Mouse (Mus musculus) intestine, embryonic 15.5 days (tissue): ENCODE results near the gene Mixl1. TPM values are rescaled to one million over a fixed set of nuclear protein-coding genes. Genes with fewer than 3 reads are reported as not detected.

Experiments
- ATAC-seq: fragments of 200-750 bp; cut with Nextera tagmentation; 2 replicates; pipeline ENCODE4 v1.8.0; 2017; ENCODE audit warnings: moderate TSS enrichment, moderate library complexity
- H3K27ac ChIP-seq: fragments of 300-500 bp; sonication (generic); 2 replicates; pipeline ENCODE4 v1.5.1; 2015; ENCODE audit warnings: mild to moderate bottlenecking, inconsistent platforms
- H3K27me3 ChIP-seq: fragments of 300-500 bp; sonication (generic); replicated peaks from 2 replicates; pipeline ENCODE4 v1.6.1; 2015; ENCODE audit warnings: inconsistent platforms
- H3K36me3 ChIP-seq: fragments of 300-500 bp; sonication (generic); 2 replicates; pipeline ENCODE4 v1.6.1; 2015; ENCODE audit warnings: inconsistent platforms
- H3K4me1 ChIP-seq: fragments of 300-500 bp; sonication (generic); replicated peaks from 2 replicates; pipeline ENCODE4 v1.6.1; 2015; ENCODE audit warnings: inconsistent platforms
- H3K4me2 ChIP-seq: fragments of 300-500 bp; sonication (generic); replicated peaks from 2 replicates; pipeline ENCODE4 v1.6.1; 2015; ENCODE audit warnings: mild to moderate bottlenecking, inconsistent platforms
- H3K4me3 ChIP-seq: fragments of 300-500 bp; sonication (generic); replicated peaks from 2 replicates; pipeline ENCODE4 v1.5.1; 2015; ENCODE audit warnings: inconsistent platforms
- H3K9ac ChIP-seq: fragments of 300-500 bp; sonication (generic); 2 replicates; pipeline ENCODE4 v1.6.1; 2015; ENCODE audit warnings: inconsistent platforms
- H3K9me3 ChIP-seq: fragments of 300-500 bp; sonication (generic); 2 replicates; pipeline ENCODE4 v1.6.1; 2016; ENCODE audit warnings: inconsistent platforms
- WGBS: fragments of 180-500 bp; shearing (Covaris S2); methylation state at CpG from one replicate; pipeline ENCODE4 v1.1.7; 2015; 5-methylcytosine and 5-hydroxymethylcytosine counted together
- polyA plus RNA-seq: library from polyadenylated mRNA; unstranded; fragments of >200 nt; fragmentation: Nextera tagmentation; extraction: Ambion mirVana; gene quantifications from 2 replicates; pipeline ENCODE4 v1.2.1, GENCODE M21; 2015

Gene Mixl1
- polyA plus RNA-seq, 1 experiment from 2014 or later: 0.24 TPM

GRCm38 (mm10) chr1:180707368-180707767 lies 10.5 kb upstream of the Mixl1 start:
- H3K27me3 ChIP-seq: no peaks in the 10 kb centered on the region
- no peak overlapping the region for H3K9ac ChIP-seq
- H3K36me3 ChIP-seq: no peaks in the 10 kb centered on the region
- WGBS: 33% methylated on average over 3 of the region's 3 CpGs
- H3K4me1 ChIP-seq: peaks cover 7% of the 10 kb centered on the region
- no peaks in the 10 kb centered on the region for H3K9me3 ChIP-seq
- peak; percentile 48; the same call in 1 of the 2 replicates for ATAC-seq
- H3K27ac ChIP-seq: no peak overlapping the region
- H3K4me3 ChIP-seq: no peak overlapping the region
- H3K4me2 ChIP-seq: no peak overlapping the region

- Histone ChIP-seq H3K9me3 (no peaks in the 10 kb centered on the region), H3K4me2 (0 out of 2 replicates have a peak overlapping the region, but pooled peaks have one; percentile 20), H3K4me3 (no peak overlapping the region), H3K27ac (no peak overlapping the region), H3K36me3 (no peaks in the 10 kb centered on the region), H3K4me1 (peaks cover 7% of the 10 kb centered on the region), H3K9ac (no peak overlapping the region), H3K27me3 (peaks cover 3% of the 10 kb centered on the region; the same call in 1 of the 2 replicates)
- 35% methylated on average over 6 of the region's 6 CpGs for WGBS
- no peak for ATAC-seq
Measured at GRCm38 (mm10) chr1:180703400-180703799, 6.6 kb upstream of the Mixl1 start.

GRCm38 (mm10) chr1:180698063-180698462 lies 1.2 kb upstream of the Mixl1 start:
- H3K9ac ChIP-seq: no peak overlapping the region
- H3K36me3 ChIP-seq: no peaks in the 10 kb centered on the region
- H3K27me3 ChIP-seq: peaks cover 36% of the 10 kb centered on the region
- no peak for ATAC-seq
- 58% methylated on average over 5 of the region's 5 CpGs for WGBS
- H3K4me3 ChIP-seq: no peak overlapping the region
- no peak overlapping the region for H3K27ac ChIP-seq
- H3K4me2 ChIP-seq: no peak overlapping the region
- H3K4me1 ChIP-seq: peaks cover 10% of the 10 kb centered on the region
- H3K9me3 ChIP-seq: no peaks in the 10 kb centered on the region

- 87% methylated on average over 7 of the region's 7 CpGs for WGBS
- no peak for ATAC-seq
Measured at GRCm38 (mm10) chr1:180691284-180691683, 5.5 kb downstream of the Mixl1 start.

More at GRCm38 (mm10) chr1:180691284-180691683, 5.5 kb downstream of the Mixl1 start:
- Histone ChIP-seq H3K4me2 (no peak overlapping the region), H3K27ac (no peak overlapping the region), H3K4me3 (no peak overlapping the region), H3K36me3 (peaks cover 12% of the 10 kb centered on the region; the same call in 1 of the 2 replicates), H3K27me3 (peaks cover 13% of the 10 kb centered on the region), H3K4me1 (no peaks in the 10 kb centered on the region), H3K9me3 (no peaks in the 10 kb centered on the region), H3K9ac (no peak overlapping the region)

Other genes with a start within 250 kb of the Mixl1 start
- 1.4 and 1.6 TPM in 2 replicates for gene Stum, start 213.5 kb downstream of the Mixl1 start, polyA plus RNA-seq
- 109 TPM in 2 replicates for gene Parp1, start 128.1 kb downstream of the Mixl1 start, polyA plus RNA-seq
- gene Lin9, start 55.9 kb downstream of the Mixl1 start, polyA plus RNA-seq: 14.4 and 15.9 TPM in 2 replicates
- gene Acbd3, start 29.0 kb upstream of the Mixl1 start, polyA plus RNA-seq: 18.8 and 20.0 TPM in 2 replicates
- 1,771 and 1,977 TPM in 2 replicates for gene H3f3a, start 116.9 kb upstream of the Mixl1 start, polyA plus RNA-seq
- gene Sde2, start 154.1 kb upstream of the Mixl1 start, polyA plus RNA-seq: 31.5 and 31.7 TPM in 2 replicates
- 0.05 and 0.09 TPM in 2 replicates for gene Lefty2, start 196.1 kb upstream of the Mixl1 start, polyA plus RNA-seq
- 71.4 and 82.4 TPM in 2 replicates for gene Pycr2, start 207.3 kb upstream of the Mixl1 start, polyA plus RNA-seq
- 2.2 and 2.4 TPM in 2 replicates for gene Lefty1, start 238.0 kb upstream of the Mixl1 start, polyA plus RNA-seq
- 15.0 and 15.8 TPM in 2 replicates for gene Tmem63a, start 245.3 kb upstream of the Mixl1 start, polyA plus RNA-seq